Mouse (Mus musculus): ENCODE measurements around the gene Pkn3. TPM values are rescaled to one million over a fixed set of nuclear protein-coding genes. Genes with fewer than 3 reads are reported as not detected.

Gene Pkn3
- total and polyA plus RNA-seq, 2 experiments from 2014 or later: 0.86 to 2.0 TPM

GRCm38 (mm10) chr2:30056736-30057135, 20.7 kb upstream of the Pkn3 start:
- 88% methylated on average over 3 of the region's 3 CpGs for WGBS
- ATAC-seq: no peak
- no peak for TF ChIP-seq CTCF (IDR thresholded peaks at IDR 0.05; ENCODE audit: low read depth)
- Histone ChIP-seq H3K9me3 (ENCODE audit: low read length) (no peaks in the 10 kb centered on the region), H3K36me3 (ENCODE audit: insufficient read depth) (no peaks in the 10 kb centered on the region), H3K27me3 (ENCODE audit: insufficient read depth, low read length) (no peaks in the 10 kb centered on the region), H3K9ac (no peak overlapping the region), H3K4me1 (ENCODE audit: insufficient read depth) (0 out of 2 replicates have a peak, but pooled peaks cover 4% of the 10 kb centered on the region), H3K4me2 (ENCODE audit: low read depth) (no peak overlapping the region), H3K4me3 (ENCODE audit: low read depth, low read length) (no peak overlapping the region), H3K27ac (ENCODE audit: low read depth, low read length) (no peak overlapping the region)
- no peak for DNase-seq

GRCm38 (mm10) chr2:30057223-30057904, 20.1 kb upstream of the Pkn3 start, which contains the start of gene Set:
Set (plus strand) TSS chr2:30057378.
- Histone ChIP-seq H3K4me2 (ENCODE audit: low read depth) (no peak within 1 kb of the TSS), H3K27ac (ENCODE audit: low read depth, low read length) (no peak within 1 kb of the TSS), H3K27me3 (ENCODE audit: insufficient read depth, low read length) (no peaks in the 10 kb centered on the region), H3K4me3 (ENCODE audit: low read depth, low read length) (no peak within 1 kb of the TSS), H3K9ac (no peak within 1 kb of the TSS), H3K9me3 (ENCODE audit: low read length) (no peaks in the 10 kb centered on the region), H3K4me1 (ENCODE audit: insufficient read depth) (0 out of 2 replicates have a peak, but pooled peaks cover 4% of the 10 kb centered on the region), H3K36me3 (ENCODE audit: insufficient read depth) (no peaks in the 10 kb centered on the region)
- DNase-seq (no peak), ATAC-seq (no peak)
- 53% methylated on average over 12 of the region's 12 CpGs for WGBS
- no peak for TF ChIP-seq CTCF (IDR thresholded peaks at IDR 0.05; ENCODE audit: low read depth)

- ATAC-seq: no peak
- TF ChIP-seq CTCF (IDR thresholded peaks at IDR 0.05; ENCODE audit: low read depth): no peak
- 29% methylated on average over 5 of the region's 5 CpGs for WGBS
These were observed 19.1 kb upstream of the Pkn3 start for GRCm38 (mm10) chr2:30058418-30058817.

GRCm38 (mm10) chr2:30061215-30062166, 16.0 kb upstream of the Pkn3 start:
- peak overlapping the region; percentile 91 for H3K4me2 ChIP-seq (ENCODE audit: low read depth)
- DNase-seq (peak; percentile 50), ATAC-seq (no peak)
- H3K4me3 ChIP-seq (ENCODE audit: low read depth, low read length): peak overlapping the region; percentile 47
- H3K9me3 ChIP-seq (ENCODE audit: low read length): no peaks in the 10 kb centered on the region
- 15% methylated on average over 33 of the region's 37 CpGs for WGBS
- TF ChIP-seq CTCF (IDR thresholded peaks at IDR 0.05; ENCODE audit: low read depth): no peak
- H3K4me1 ChIP-seq (ENCODE audit: insufficient read depth): peaks cover 8% of the 10 kb centered on the region; the same call in 1 of the 2 replicates
- H3K27ac ChIP-seq (ENCODE audit: low read depth, low read length): 0 out of 2 replicates have a peak overlapping the region, but pooled peaks have one; percentile 29
- no peaks in the 10 kb centered on the region for H3K36me3 ChIP-seq (ENCODE audit: insufficient read depth)
- peak overlapping the region; percentile 57 for H3K9ac ChIP-seq
- no peaks in the 10 kb centered on the region for H3K27me3 ChIP-seq (ENCODE audit: insufficient read depth, low read length)

More at GRCm38 (mm10) chr2:30058418-30058817, 19.1 kb upstream of the Pkn3 start:
- no peak overlapping the region for H3K4me2 ChIP-seq (ENCODE audit: low read depth)
- H3K9ac ChIP-seq: no peak overlapping the region
- H3K4me1 ChIP-seq (ENCODE audit: insufficient read depth): peaks cover 8% of the 10 kb centered on the region; the same call in 1 of the 2 replicates
- no peaks in the 10 kb centered on the region for H3K27me3 ChIP-seq (ENCODE audit: insufficient read depth, low read length)
- no peaks in the 10 kb centered on the region for H3K9me3 ChIP-seq (ENCODE audit: low read length)
- no peaks in the 10 kb centered on the region for H3K36me3 ChIP-seq (ENCODE audit: insufficient read depth)
- H3K27ac ChIP-seq (ENCODE audit: low read depth, low read length): no peak overlapping the region
- DNase-seq: no peak
- H3K4me3 ChIP-seq (ENCODE audit: low read depth, low read length): no peak overlapping the region

GRCm38 (mm10) chr2:30062249-30063093, 15.0 kb upstream of the Pkn3 start:
- Histone ChIP-seq H3K9me3 (ENCODE audit: low read length) (no peaks in the 10 kb centered on the region), H3K27me3 (ENCODE audit: insufficient read depth, low read length) (no peaks in the 10 kb centered on the region), H3K9ac (peak overlapping the region; percentile 57), H3K4me2 (ENCODE audit: low read depth) (peak overlapping the region; percentile 91), H3K4me1 (ENCODE audit: insufficient read depth) (peaks cover 8% of the 10 kb centered on the region; the same call in 1 of the 2 replicates), H3K4me3 (ENCODE audit: low read depth, low read length) (peak overlapping the region; percentile 47), H3K36me3 (ENCODE audit: insufficient read depth) (no peaks in the 10 kb centered on the region), H3K27ac (ENCODE audit: low read depth, low read length) (peak overlapping the region; percentile 69)
- DNase-seq (peak; percentile 60), ATAC-seq (no peak)
- under 1% methylated on average over 40 of the region's 40 CpGs for WGBS
- TF ChIP-seq CTCF (IDR thresholded peaks at IDR 0.05; ENCODE audit: low read depth): no peak

- Histone ChIP-seq H3K4me3 (ENCODE audit: low read depth, low read length) (peak overlapping the region; percentile 47), H3K4me2 (ENCODE audit: low read depth) (peak overlapping the region; percentile 91), H3K27ac (ENCODE audit: low read depth, low read length) (0 out of 2 replicates have a peak overlapping the region, but pooled peaks have one; percentile 69), H3K9ac (peak overlapping the region; percentile 57), H3K27me3 (ENCODE audit: insufficient read depth, low read length) (no peaks in the 10 kb centered on the region), H3K36me3 (ENCODE audit: insufficient read depth) (no peaks in the 10 kb centered on the region), H3K9me3 (ENCODE audit: low read length) (no peaks in the 10 kb centered on the region), H3K4me1 (ENCODE audit: insufficient read depth) (peaks cover 8% of the 10 kb centered on the region; the same call in 1 of the 2 replicates)
- DNase-seq (no peak), ATAC-seq (no peak)
- no peak for TF ChIP-seq CTCF (IDR thresholded peaks at IDR 0.05; ENCODE audit: low read depth)
- WGBS: 6% methylated on average over 8 of the region's 8 CpGs
These were observed 14.2 kb upstream of the Pkn3 start for GRCm38 (mm10) chr2:30063235-30063634.

All from forebrain, postnatal 0 days (tissue).